Mouse (Mus musculus) kidney, adult 2 months (tissue): ENCODE measurements around the gene Gimap7. TPM values are rescaled to one million over a fixed set of nuclear protein-coding genes. Genes with fewer than 3 reads are reported as not detected.

Source experiments
- DNase-seq: peaks from one replicate; pipeline ENCODE4 v3.0.0; 2021
- H3K27ac ChIP-seq: fragments of 200-500 bp; 2 replicates; pipeline ENCODE4 v1.5.1; 2012; ENCODE audit warnings: low read depth, low read length, control low read depth, inconsistent platforms; ENCODE audit not compliant: insufficient read depth
- H3K27me3 ChIP-seq: fragments of 200-500 bp; replicated peaks from 2 replicates; pipeline ENCODE4 v1.6.1; 2012; ENCODE audit warnings: mild to moderate bottlenecking, moderate library complexity, low read length, inconsistent platforms; ENCODE audit not compliant: control insufficient read depth, insufficient read depth
- H3K36me3 ChIP-seq: fragments of 200-500 bp; 2 replicates; pipeline ENCODE4 v1.6.1; 2012; ENCODE audit warnings: mild to moderate bottlenecking, moderate library complexity, low read length, inconsistent platforms; ENCODE audit not compliant: control insufficient read depth, insufficient read depth
- H3K4me1 ChIP-seq: fragments of 200-500 bp; 2 replicates; pipeline ENCODE4 v1.6.1; 2011; ENCODE audit warnings: low read length; ENCODE audit not compliant: control insufficient read depth, insufficient read depth
- H3K4me3 ChIP-seq: fragments of 200-500 bp; 2 replicates; pipeline ENCODE4 v1.5.1; 2011; ENCODE audit warnings: mild to moderate bottlenecking, low read depth, low read length, control low read depth; ENCODE audit not compliant: insufficient read depth
- CTCF ChIP-seq: fragments of 200-500 bp; conservative IDR thresholded peaks from 2 replicates; pipeline ENCODE4 v1.5.1; 2011; ENCODE audit warnings: low read depth, mild to moderate bottlenecking, control low read depth, low read length, moderate library complexity, mixed read lengths; ENCODE audit not compliant: insufficient read depth, insufficient read length
- POLR2A ChIP-seq: fragments of 200-500 bp; IDR thresholded peaks from one replicate; pipeline ENCODE4 v1.6.1; 2011; ENCODE audit warnings: low read depth, low read length, control low read depth
- WGBS: fragments of 180-500 bp; shearing (Covaris S2); methylation state at CpG from one replicate; pipeline ENCODE4 v1.1.7; 2018; 5-methylcytosine and 5-hydroxymethylcytosine counted together
- polyA plus RNA-seq: library from polyadenylated mRNA; depleted of rRNA; stranded (reverse); fragments of >200 nt; gene quantifications from 2 replicates; pipeline ENCODE4 v1.2.3, GENCODE M21; 2012

Gimap7 gene
- polyA plus RNA-seq, 1 experiment = 0.97 TPM

DNA sequence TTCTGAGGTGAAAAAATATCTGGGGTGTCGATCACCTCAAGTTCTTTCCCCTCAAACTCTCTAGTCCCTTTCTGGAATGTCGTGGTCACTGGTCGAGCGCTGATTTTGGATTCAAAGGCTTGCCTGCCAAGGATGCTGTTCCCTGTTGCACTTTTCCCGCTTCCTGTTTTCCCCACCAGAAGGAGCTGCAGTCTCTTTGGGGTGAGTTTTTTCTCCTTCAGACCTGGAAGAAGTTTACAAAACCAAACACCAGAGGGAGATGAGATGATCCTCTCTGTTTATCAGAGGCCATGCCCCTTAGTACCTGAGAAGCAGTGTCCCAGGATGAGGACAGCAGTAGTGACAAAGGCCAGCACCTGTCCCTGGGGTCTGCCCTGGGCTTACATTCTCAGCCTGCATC is 15.8 kb upstream of the Gimap7 start:
- peaks cover 1% of the 10 kb centered on the region; the same call in 1 of the 2 replicates for H3K36me3 ChIP-seq
- 0 out of 2 replicates have a peak, but pooled peaks cover 2% of the 10 kb centered on the region for H3K4me1 ChIP-seq
- peak overlapping the region; percentile 70 for H3K27ac ChIP-seq
- TF ChIP-seq POLR2A = no peak
- no peak; the same call in 1 of the 2 replicates for TF ChIP-seq CTCF
- H3K27me3 ChIP-seq = no peaks in the 10 kb centered on the region
- 62% methylated on average over 5 of the region's 5 CpGs for WGBS
- no peak overlapping the region for H3K4me3 ChIP-seq
- DNase-seq = peak; percentile 38

DNA sequence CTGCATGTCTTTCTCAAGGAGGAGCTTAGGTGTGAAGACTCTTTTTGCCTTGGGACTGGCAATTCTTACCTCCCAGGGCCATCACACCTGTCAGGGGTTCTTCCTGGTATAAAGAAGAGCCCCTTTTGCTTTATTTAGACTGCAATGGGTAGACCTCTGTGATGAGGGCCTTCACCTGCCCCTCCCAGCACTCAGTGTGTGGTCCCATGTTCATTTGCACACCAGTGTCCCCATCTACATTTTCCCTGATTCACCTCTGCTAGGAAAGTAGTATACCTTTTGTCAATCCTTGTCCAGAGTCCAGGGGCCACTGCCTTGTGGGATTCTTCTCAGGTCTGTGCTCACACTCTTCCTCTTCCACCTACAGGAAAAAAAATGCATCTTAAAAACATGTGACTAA is 14.3 kb upstream of the Gimap7 start:
- peak overlapping the region; percentile 67; the same call in 1 of the 2 replicates for H3K27ac ChIP-seq
- H3K4me1 ChIP-seq = 0 out of 2 replicates have a peak, but pooled peaks cover 2% of the 10 kb centered on the region
- H3K27me3 ChIP-seq = no peaks in the 10 kb centered on the region
- TF ChIP-seq CTCF (no peak), POLR2A (no peak)
- H3K36me3 ChIP-seq = peaks cover 1% of the 10 kb centered on the region; the same call in 1 of the 2 replicates
- H3K4me3 ChIP-seq = no peak overlapping the region
- no peak for DNase-seq

DNA sequence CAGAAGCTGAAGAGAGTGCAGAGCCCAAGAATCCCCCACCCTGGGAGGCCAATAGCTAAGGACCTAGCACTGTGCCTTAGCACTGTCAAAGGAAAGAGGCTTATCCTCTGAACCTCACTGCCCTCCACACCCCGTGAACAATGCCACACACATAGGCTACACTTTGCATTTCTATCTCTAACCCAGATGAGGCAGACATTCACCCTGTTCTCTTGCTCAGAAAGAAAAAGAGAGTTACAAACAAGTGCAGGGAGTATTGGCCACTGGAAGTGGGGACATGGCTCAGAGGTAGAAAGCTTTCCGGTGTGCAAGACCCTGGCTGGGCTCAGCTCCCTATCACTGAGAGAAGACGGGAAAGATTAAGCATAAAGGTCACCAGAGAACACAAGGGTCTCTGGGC is 12.3 kb upstream of the Gimap7 start:
- Histone ChIP-seq H3K27ac (peak overlapping the region; percentile 67), H3K27me3 (no peaks in the 10 kb centered on the region), H3K4me1 (no peaks in the 10 kb centered on the region), H3K4me3 (peak overlapping the region; percentile 31), H3K36me3 (peaks cover 1% of the 10 kb centered on the region; the same call in 1 of the 2 replicates)
- no peak for TF ChIP-seq POLR2A
- TF ChIP-seq CTCF = no peak
- no peak for DNase-seq
- 54% methylated on average over 3 of the region's 3 CpGs for WGBS

DNA sequence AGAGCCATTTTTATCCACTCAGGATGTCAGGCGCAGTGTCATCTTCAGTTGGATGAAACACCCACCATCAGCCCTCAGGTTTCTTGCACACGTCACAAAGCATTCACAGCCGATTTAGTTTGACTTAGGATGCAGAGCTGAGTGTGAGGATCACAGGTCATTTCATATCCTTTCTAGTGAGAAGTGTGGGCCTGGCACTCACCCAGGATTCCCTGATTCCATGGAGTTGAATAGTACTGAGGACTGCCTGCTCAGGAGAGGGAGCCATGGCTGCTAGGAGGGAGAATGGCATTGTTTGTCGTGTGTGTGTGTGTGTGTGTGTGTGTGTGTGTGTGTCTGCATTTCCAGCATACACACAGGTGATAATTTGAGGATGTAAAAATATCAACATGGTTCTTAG is 1.9 kb downstream of the Gimap7 start:
- H3K27me3 ChIP-seq = no peaks in the 10 kb centered on the region
- H3K27ac ChIP-seq = no peak overlapping the region
- H3K4me1 ChIP-seq = no peaks in the 10 kb centered on the region
- H3K36me3 ChIP-seq = no peaks in the 10 kb centered on the region
- WGBS = 73% methylated on average over 4 of the region's 4 CpGs
- TF ChIP-seq CTCF = no peak
- no peak for TF ChIP-seq POLR2A
- no peak overlapping the region for H3K4me3 ChIP-seq
- no peak for DNase-seq

DNA sequence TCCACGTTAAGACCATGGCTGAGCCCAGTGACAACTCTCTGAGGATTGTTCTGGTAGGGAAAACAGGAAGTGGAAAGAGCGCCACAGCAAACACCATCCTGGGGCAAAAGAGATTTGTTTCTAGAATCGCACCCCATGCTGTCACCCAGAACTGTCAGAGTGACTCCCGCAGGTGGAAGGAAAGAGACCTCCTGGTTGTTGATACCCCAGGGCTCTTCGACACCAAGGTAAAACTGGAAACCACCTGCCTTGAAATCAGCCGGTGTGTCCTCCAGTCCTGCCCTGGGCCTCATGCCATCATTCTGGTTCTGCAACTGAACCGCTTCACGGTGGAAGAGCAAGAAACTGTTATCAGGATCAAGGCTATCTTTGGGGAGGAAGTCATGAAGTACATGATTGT is 5.0 kb downstream of the Gimap7 start:
- Histone ChIP-seq H3K27me3 (no peaks in the 10 kb centered on the region), H3K4me1 (peaks cover 5% of the 10 kb centered on the region; the same call in 1 of the 2 replicates), H3K27ac (no peak overlapping the region), H3K4me3 (no peak overlapping the region), H3K36me3 (no peaks in the 10 kb centered on the region)
- DNase-seq = no peak
- 81% methylated on average over 8 of the region's 8 CpGs for WGBS
- TF ChIP-seq POLR2A (no peak), CTCF (no peak)

DNA sequence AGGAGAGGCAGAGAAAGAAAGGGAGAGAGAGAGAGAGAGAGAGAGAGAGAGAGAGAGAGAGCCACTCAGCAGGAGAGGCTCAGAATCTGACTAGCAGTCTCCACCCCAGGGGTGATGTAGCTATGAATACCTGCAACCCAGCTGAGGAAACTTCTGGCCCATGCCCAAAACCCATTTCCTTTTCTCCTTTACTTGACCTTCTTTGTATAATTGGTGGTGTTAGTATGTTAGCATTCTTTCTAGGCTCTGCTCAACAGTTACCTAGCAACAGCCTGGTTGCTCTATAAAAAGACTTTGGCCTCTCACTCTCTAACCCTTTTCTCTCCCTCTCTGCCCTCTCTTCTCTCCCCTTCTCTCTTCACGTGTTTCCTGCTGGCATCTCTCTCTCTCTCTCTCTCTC is 7.1 kb downstream of the Gimap7 start:
- TF ChIP-seq CTCF = no peak
- no peak for TF ChIP-seq POLR2A
- DNase-seq = peak; percentile 96
- Histone ChIP-seq H3K27ac (peak overlapping the region; percentile 89), H3K27me3 (no peaks in the 10 kb centered on the region), H3K4me1 (peaks cover 5% of the 10 kb centered on the region; the same call in 1 of the 2 replicates), H3K4me3 (no peak overlapping the region), H3K36me3 (no peaks in the 10 kb centered on the region)
- WGBS = 0% methylated on average over 1 of the region's 1 CpGs

DNA sequence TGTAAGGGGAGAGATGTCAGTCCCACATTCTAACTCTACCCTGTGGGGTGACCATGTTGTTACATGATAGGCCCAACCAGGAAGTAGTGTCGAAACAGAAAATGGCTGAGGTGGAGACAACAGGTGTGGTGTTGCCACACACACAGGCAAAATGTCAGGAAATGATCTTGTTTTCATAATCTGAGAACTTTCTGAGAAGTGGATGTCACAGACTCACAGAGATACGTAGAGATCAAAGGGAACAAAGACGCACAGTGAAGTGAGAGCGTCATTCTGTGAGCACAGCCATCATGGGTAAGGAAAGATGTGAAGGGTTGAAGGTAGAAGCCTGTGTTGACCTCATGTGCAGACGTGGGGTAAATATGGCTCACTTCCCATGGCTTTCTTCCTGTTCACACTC is 9.3 kb downstream of the Gimap7 start:
- H3K36me3 ChIP-seq = no peaks in the 10 kb centered on the region
- DNase-seq = no peak
- 96% methylated on average over 5 of the region's 5 CpGs for WGBS
- no peaks in the 10 kb centered on the region for H3K27me3 ChIP-seq
- no peak overlapping the region for H3K4me3 ChIP-seq
- H3K27ac ChIP-seq = no peak overlapping the region
- H3K4me1 ChIP-seq = peaks cover 5% of the 10 kb centered on the region; the same call in 1 of the 2 replicates
- no peak for TF ChIP-seq POLR2A
- no peak for TF ChIP-seq CTCF

DNA sequence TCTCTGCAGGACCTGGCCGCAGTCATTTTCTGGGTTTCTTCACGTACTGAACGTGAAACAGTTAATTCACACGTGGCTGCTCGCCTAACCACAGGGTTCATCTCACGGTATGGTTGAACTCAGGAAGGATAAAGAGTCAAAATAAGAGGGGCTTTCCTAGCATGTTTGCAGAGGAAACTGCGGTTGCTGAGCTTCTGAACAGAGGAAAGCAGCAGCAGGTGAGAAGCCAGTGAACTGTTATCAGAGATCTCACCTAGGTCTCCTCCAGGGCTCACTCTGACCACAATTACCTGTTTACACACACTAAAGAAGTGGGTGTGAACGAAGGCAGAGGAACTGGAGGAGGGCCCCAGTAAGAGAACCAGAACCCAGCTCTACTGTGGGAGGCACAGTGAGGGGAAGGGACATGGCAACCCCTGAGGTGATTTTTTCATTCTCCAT is 14.5 kb downstream of the Gimap7 start:
- Histone ChIP-seq H3K36me3 (no peaks in the 10 kb centered on the region), H3K27ac (no peak overlapping the region), H3K4me3 (no peak overlapping the region), H3K27me3 (no peaks in the 10 kb centered on the region), H3K4me1 (no peaks in the 10 kb centered on the region)
- TF ChIP-seq POLR2A (no peak), CTCF (no peak)
- WGBS = 45% methylated on average over 8 of the region's 8 CpGs
- DNase-seq = no peak
